ENCODE assay signal across 18 mouse cellular contexts in genomic region chr4:151919135-151919840, GRCm38 (mm10). TPM values are rescaled to one million over a fixed set of nuclear protein-coding genes. Genes with fewer than 3 reads are reported as not detected.
DNase-seq lines count a peak whose midpoint lies in the region; ATAC-seq lines count a peak whose summit lies in the region.
"Had no signal": no experiment of that assay in that cellular context is flagged by ENCODE, and none has a peak within 500 bp of the region (broad histone marks: within the 10 kb centered on the region; RNA-seq: fewer than 3 reads in every experiment).

No protein-coding gene starts in this region.

- no peaks in the 10 kb centered on the region for H3K27me3 ChIP-seq in heart, embryonic 11.5 days (ENCODE audit: control insufficient read depth, insufficient read depth, low read length)
- H3K27me3 ChIP-seq in neural tube, embryonic 11.5 days (ENCODE audit: control insufficient read depth, insufficient read depth, low read length), result no peaks in the 10 kb centered on the region
- no peaks in the 10 kb centered on the region for H3K27me3 ChIP-seq in liver, embryonic 11.5 days (replicated peaks; ENCODE audit: control insufficient read depth, insufficient read depth, low read length)
- H3K27me3 ChIP-seq: embryonic facial prominence, embryonic 15.5 days; neural tube, embryonic 13.5 days had no signal

- no peak overlapping the region for H3K9ac ChIP-seq in heart, embryonic 11.5 days (ENCODE audit: low read depth, low read length)
- H3K9ac ChIP-seq in neural tube, embryonic 11.5 days (ENCODE audit: low read length), result no peak overlapping the region
- peak overlapping the region; percentile 2; the same call in 1 of the 2 replicates for H3K9ac ChIP-seq in liver, embryonic 11.5 days (ENCODE audit: low read depth, low read length)
- H3K9ac ChIP-seq: embryonic facial prominence, embryonic 15.5 days; neural tube, embryonic 13.5 days had no signal

- no peaks in the 10 kb centered on the region for H3K36me3 ChIP-seq in heart, embryonic 11.5 days (ENCODE audit: control insufficient read depth, insufficient read depth, low read length)
- no peaks in the 10 kb centered on the region for H3K36me3 ChIP-seq in neural tube, embryonic 11.5 days (ENCODE audit: control insufficient read depth, insufficient read depth, low read length)
- H3K36me3 ChIP-seq in liver, embryonic 11.5 days (ENCODE audit: control insufficient read depth, insufficient read depth, low read length), result no peaks in the 10 kb centered on the region
- H3K36me3 ChIP-seq: embryonic facial prominence, embryonic 15.5 days; neural tube, embryonic 13.5 days had no signal

- ATAC-seq in heart, embryonic 11.5 days (replicated peaks; ENCODE audit: insufficient number of reproducible peaks, low FRiP score, low TSS enrichment), result no peak
- ATAC-seq in neural tube, embryonic 11.5 days (ENCODE audit: insufficient read depth, low FRiP score, low TSS enrichment), result no peak
- peak; percentile 78 for ATAC-seq in liver, embryonic 11.5 days (replicated peaks; ENCODE audit: low FRiP score)
- ATAC-seq: CD4-positive, CD25-positive, alpha-beta regulatory T cell, adult 4 months; Patski had no signal

- H3K4me3 ChIP-seq in heart, embryonic 11.5 days (ENCODE audit: low read depth, low read length), result no peak overlapping the region
- no peak overlapping the region for H3K4me3 ChIP-seq in neural tube, embryonic 11.5 days (ENCODE audit: low read depth, low read length)
- no peak overlapping the region for H3K4me3 ChIP-seq in liver, embryonic 11.5 days (ENCODE audit: low read depth, low read length)

- H3K9me3 ChIP-seq in heart, embryonic 11.5 days (replicated peaks; ENCODE audit: control insufficient read depth, low read length), result peaks cover 4% of the 10 kb centered on the region; the same call in 1 of the 2 replicates
- H3K9me3 ChIP-seq in neural tube, embryonic 11.5 days (ENCODE audit: control insufficient read depth, low read length), result peaks cover 4% of the 10 kb centered on the region; the same call in 1 of the 2 replicates
- H3K9me3 ChIP-seq in liver, embryonic 11.5 days (ENCODE audit: control insufficient read depth, low read length), result peaks cover 5% of the 10 kb centered on the region; the same call in 1 of the 2 replicates
- H3K9me3 ChIP-seq: embryonic facial prominence, embryonic 15.5 days; neural tube, embryonic 13.5 days had no signal

- intact Hi-C loops in left cerebral cortex, postnatal 14 days (cut with DNase I), result loop anchor here (10.0 kb wide), 1 partner anchor 764 kb away; no protein-coding TSS in a partner anchor

- H3K27ac ChIP-seq in heart, embryonic 11.5 days (ENCODE audit: low read depth, low read length), result no peak overlapping the region
- H3K27ac ChIP-seq in neural tube, embryonic 11.5 days (ENCODE audit: low read depth, low read length), result no peak overlapping the region
- H3K27ac ChIP-seq in liver, embryonic 11.5 days (ENCODE audit: low read depth, low read length), result peak overlapping the region; percentile 36
- H3K27ac ChIP-seq: embryonic facial prominence, embryonic 15.5 days; kidney, postnatal 0 days; neural tube, embryonic 13.5 days; stomach, postnatal 0 days had no signal

- WGBS in heart, embryonic 11.5 days (ENCODE audit: insufficient replicate concordance), result 65% methylated on average over 20 of the region's 20 CpGs
- 69% methylated on average over 20 of the region's 20 CpGs for WGBS in neural tube, embryonic 11.5 days
- WGBS in liver, embryonic 11.5 days, result 64% methylated on average over 20 of the region's 20 CpGs

- H3K4me1 ChIP-seq in heart, embryonic 11.5 days (ENCODE audit: control insufficient read depth, insufficient read depth, low read length), result no peaks in the 10 kb centered on the region; the same call in 1 of the 2 replicates
- no peaks in the 10 kb centered on the region for H3K4me1 ChIP-seq in neural tube, embryonic 11.5 days (ENCODE audit: control insufficient read depth, insufficient read depth, low read length)
- peaks cover 12% of the 10 kb centered on the region for H3K4me1 ChIP-seq in liver, embryonic 11.5 days (replicated peaks; ENCODE audit: control insufficient read depth, insufficient read depth, low read length)
- H3K4me1 ChIP-seq: neural tube, embryonic 13.5 days had no signal

- DNase-seq in heart, adult 11 months, result no peak
- DNase-seq in neural tube, embryonic 11.5 days (ENCODE audit: low spot score), result peak; percentile 34
- no peak for DNase-seq in neural tube, embryonic 10.5 days (ENCODE audit: extremely low spot score, low spot score)
- DNase-seq in liver, embryonic 11.5 days (ENCODE audit: low spot score), result no peak
- DNase-seq in adrenal gland, adult 8-10 months, result no peak
- no peak for DNase-seq in left cerebral cortex, postnatal 14 days (ENCODE audit: low spot score in 2 of 2)
- DNase-seq: adrenal gland, postnatal 10 days; cerebellum, postnatal 10 days; layer of hippocampus, adult 9-11 months; spleen, adult 18-20 months; thymus, postnatal 36 days had no signal

- H3K4me2 ChIP-seq in heart, embryonic 11.5 days, result peak overlapping the region; percentile 56; the same call in 1 of the 2 replicates
- H3K4me2 ChIP-seq in neural tube, embryonic 11.5 days (ENCODE audit: low read depth), result no peak overlapping the region
- peak overlapping the region; percentile 53 for H3K4me2 ChIP-seq in liver, embryonic 11.5 days

RNA-seq across cellular contexts. Expression of gene Dnajc11, which starts 14.2 kb away (rescaled TPM):
- polyA plus RNA-seq in heart, embryonic 11.5 days (2014; fragmentation: Nextera tagmentation; extraction: Ambion mirVana), result 57.7 and 57.8 TPM in 2 replicates
- 80.6 and 91.3 TPM in 2 replicates for polyA plus RNA-seq in neural tube, embryonic 11.5 days (2014; fragmentation: Nextera tagmentation; extraction: Ambion mirVana)
- polyA plus RNA-seq in liver, embryonic 11.5 days (2014; fragmentation: Nextera tagmentation; extraction: Ambion mirVana), result 101 and 102 TPM in 2 replicates
- 100 to 1,000 TPM in 2 of 4 experiments, 10 to 100 TPM in 2; 84.6 to 116 (median 104) TPM for total RNA-seq in adrenal gland, adult 8-10 months (2022)
- total RNA-seq in left cerebral cortex, postnatal 14 days (2021), result 10 to 100 TPM; 70.8 to 74.7 TPM

RNA-seq across cellular contexts. Expression of gene Camta1, which starts 57.6 kb away (rescaled TPM):
- polyA plus RNA-seq in heart, embryonic 11.5 days (2014; fragmentation: Nextera tagmentation; extraction: Ambion mirVana), result 137 and 138 TPM in 2 replicates
- polyA plus RNA-seq in neural tube, embryonic 11.5 days (2014; fragmentation: Nextera tagmentation; extraction: Ambion mirVana), result 131 and 134 TPM in 2 replicates
- 72.5 and 93.9 TPM in 2 replicates for polyA plus RNA-seq in liver, embryonic 11.5 days (2014; fragmentation: Nextera tagmentation; extraction: Ambion mirVana)
- total RNA-seq in adrenal gland, adult 8-10 months (2022), result 10 to 100 TPM; 23.6 to 59.6 (median 36.5) TPM
- total RNA-seq in left cerebral cortex, postnatal 14 days (2021), result 100 to 1,000 TPM; 194 to 203 TPM
